Mouse (Mus musculus): ENCODE data around the gene Ly6g6d. TPM values are rescaled to one million over a fixed set of nuclear protein-coding genes. Genes with fewer than 3 reads are reported as not detected.
A peak's percentile ranks its signal among the peaks of the same experiment; 100 is the strongest.
"Not testable (repeated sequence)": the region's sequence is repeated elsewhere in the genome, so short reads cannot be mapped to it uniquely, and the experiment has no call there.

Ly6g6d gene
- total RNA-seq, 2 experiments from 2014 or later, result not detected

GRCm38 (mm10) chr17:35049561-35050016, 28.3 kb downstream of the Ly6g6d start, which contains the start of gene Clic1:
TSS of gene Clic1 (plus strand) at chr17:35049966.
- peak; percentile 19 for ATAC-seq (ENCODE audit: poor library complexity, severe bottlenecking)

- no peak for ATAC-seq (ENCODE audit: poor library complexity, severe bottlenecking)
These were observed 28.9 kb downstream of the Ly6g6d start for GRCm38 (mm10) chr17:35048932-35049440.

- ATAC-seq (ENCODE audit: poor library complexity, severe bottlenecking), result 0 out of 2 replicates have a peak, but pooled peaks have one; percentile 9
These were observed 29.5 kb downstream of the Ly6g6d start for GRCm38 (mm10) chr17:35048149-35048931.

GRCm38 (mm10) chr17:35047688-35048087, 30.2 kb downstream of the Ly6g6d start:
- ATAC-seq (ENCODE audit: poor library complexity, severe bottlenecking), result no peak

- peak; percentile 75 for ATAC-seq (ENCODE audit: poor library complexity, severe bottlenecking)
These were observed 31.0 kb downstream of the Ly6g6d start, which contains the start of gene Msh5 for GRCm38 (mm10) chr17:35046681-35047455. TSS of gene Msh5 (minus strand) at chr17:35046745.

DNA sequence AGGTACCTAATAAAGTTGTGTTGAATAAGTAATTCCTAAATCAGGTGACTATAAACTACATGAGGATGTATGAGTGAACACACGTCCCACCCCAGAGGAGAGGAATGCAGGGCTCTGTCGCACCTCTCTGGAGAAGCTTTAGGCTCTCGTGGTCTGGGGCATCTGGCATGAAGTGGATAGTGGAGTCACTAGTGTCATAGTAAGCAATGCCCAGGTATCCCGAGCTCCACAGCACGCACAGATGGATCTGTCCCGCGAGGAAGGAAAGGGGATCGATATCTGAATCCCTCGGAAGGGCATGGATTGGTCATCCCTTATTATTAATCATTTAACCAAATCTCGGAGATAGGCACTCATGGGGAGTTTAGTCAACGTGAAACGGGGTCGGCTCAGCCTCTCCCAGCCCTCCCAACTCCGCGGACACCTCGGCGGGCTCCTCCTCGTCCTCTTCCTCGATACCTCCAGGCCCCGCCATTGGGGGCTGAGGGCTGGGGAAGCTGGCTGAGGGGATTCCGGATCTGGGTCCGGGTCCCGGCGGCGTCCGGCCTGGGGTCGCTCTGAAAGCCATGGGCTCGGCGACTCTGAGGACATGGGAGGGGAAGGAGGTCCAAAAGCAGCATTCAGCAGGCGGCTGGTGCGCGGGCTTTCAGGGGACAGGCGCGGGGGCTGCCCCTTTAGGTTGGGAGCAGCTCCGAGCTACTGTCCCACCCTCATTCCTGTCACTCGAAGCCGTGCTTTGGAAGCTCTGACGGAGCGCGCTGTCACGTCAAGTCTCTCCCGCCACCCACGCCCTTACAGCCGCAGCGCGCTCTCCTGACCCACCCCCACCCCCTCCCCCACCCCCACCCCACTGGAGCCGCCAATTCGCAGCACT, 31.8 kb downstream of the Ly6g6d start:
- ATAC-seq (ENCODE audit: poor library complexity, severe bottlenecking), result no peak

GRCm38 (mm10) chr17:35044904-35045806, 32.7 kb downstream of the Ly6g6d start:
- no peak for ATAC-seq (ENCODE audit: poor library complexity, severe bottlenecking)

- ATAC-seq (ENCODE audit: poor library complexity, severe bottlenecking), result no peak
These were observed 34.1 kb downstream of the Ly6g6d start for GRCm38 (mm10) chr17:35043794-35044193.

DNA sequence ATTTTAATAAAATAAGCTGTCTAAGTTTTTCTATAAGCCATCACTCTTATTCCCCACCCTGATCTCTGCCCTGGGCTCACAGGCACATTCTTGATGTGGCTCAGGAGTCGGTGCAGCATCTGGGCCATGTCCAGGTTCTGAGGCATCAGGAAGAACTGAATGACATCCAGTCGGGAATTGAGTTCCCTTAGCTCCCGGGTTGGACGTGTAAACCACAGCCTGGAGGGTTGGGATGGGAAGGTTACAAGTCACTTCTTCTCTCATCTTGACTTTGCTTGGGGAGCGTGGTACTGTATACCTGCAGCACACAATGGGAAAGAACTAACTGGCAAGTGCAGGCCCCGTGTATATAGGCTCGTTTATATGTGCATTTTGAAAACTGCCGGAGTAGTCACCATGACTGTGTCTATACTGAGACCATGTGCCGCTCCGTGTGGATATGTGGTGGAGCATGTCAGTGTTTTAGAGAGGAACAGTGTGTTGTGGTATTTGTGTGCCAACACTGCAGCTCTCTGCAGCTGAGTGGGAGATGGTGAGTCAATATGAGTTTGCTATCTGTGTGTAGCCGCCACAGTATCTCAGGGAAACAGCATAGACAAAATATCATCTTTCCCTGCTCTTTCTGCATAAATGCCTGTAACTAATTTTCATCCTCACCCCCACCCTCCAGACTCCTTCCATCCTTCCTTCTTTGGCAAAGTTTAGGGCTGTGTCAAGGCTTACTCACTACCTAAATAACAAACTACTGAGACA, 38.6 kb downstream of the Ly6g6d start:
- no peak for ATAC-seq (ENCODE audit: poor library complexity, severe bottlenecking)

GRCm38 (mm10) chr17:35034896-35035295, 43.0 kb downstream of the Ly6g6d start:
- no peak for ATAC-seq (ENCODE audit: poor library complexity, severe bottlenecking)

GRCm38 (mm10) chr17:35033703-35034102, 44.2 kb downstream of the Ly6g6d start:
- not testable (repeated sequence) for ATAC-seq (ENCODE audit: poor library complexity, severe bottlenecking)

- no peak for ATAC-seq (ENCODE audit: poor library complexity, severe bottlenecking)
These were observed 45.5 kb downstream of the Ly6g6d start for GRCm38 (mm10) chr17:35032323-35032870.

DNA sequence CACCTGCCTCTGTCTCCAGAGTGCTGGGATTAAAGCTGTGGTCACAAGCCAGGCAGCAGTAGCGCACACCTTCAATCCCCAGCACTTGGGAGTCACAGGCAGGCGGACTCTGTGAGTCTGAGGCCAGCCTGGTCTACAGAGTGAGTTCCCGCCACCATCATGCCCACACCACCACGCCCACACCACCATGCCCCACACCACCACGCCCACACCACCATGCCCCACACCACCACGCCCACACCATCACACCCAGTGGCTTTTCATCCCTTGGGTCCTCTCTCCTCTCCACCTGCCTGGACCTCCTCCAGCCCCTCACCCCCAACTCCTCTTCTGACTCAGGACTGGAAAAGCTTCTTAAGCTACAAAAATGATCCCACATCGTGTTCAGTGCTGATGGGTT, 46.0 kb downstream of the Ly6g6d start:
- ATAC-seq (ENCODE audit: poor library complexity, severe bottlenecking), result no peak

DNA sequence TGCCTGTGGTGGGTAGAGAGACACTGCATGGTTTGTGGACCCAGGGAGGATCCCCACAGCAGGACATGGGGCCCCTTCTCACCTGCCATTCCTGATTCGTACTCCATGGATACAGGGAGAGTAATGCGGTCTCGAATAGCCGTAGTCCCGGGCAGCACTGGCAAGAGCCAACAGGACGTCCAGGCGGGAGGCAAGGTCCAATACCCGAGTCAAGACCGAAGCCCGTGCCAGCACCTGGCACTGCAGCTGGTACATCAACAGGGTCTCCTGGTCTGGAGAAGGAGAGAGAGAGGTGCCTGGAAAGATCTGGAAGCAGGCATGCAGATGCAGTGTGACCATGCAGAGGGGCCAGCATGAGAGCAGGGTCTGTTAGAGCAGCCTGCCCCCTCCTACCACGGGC, 46.6 kb downstream of the Ly6g6d start:
- no peak for ATAC-seq (ENCODE audit: poor library complexity, severe bottlenecking)

DNA sequence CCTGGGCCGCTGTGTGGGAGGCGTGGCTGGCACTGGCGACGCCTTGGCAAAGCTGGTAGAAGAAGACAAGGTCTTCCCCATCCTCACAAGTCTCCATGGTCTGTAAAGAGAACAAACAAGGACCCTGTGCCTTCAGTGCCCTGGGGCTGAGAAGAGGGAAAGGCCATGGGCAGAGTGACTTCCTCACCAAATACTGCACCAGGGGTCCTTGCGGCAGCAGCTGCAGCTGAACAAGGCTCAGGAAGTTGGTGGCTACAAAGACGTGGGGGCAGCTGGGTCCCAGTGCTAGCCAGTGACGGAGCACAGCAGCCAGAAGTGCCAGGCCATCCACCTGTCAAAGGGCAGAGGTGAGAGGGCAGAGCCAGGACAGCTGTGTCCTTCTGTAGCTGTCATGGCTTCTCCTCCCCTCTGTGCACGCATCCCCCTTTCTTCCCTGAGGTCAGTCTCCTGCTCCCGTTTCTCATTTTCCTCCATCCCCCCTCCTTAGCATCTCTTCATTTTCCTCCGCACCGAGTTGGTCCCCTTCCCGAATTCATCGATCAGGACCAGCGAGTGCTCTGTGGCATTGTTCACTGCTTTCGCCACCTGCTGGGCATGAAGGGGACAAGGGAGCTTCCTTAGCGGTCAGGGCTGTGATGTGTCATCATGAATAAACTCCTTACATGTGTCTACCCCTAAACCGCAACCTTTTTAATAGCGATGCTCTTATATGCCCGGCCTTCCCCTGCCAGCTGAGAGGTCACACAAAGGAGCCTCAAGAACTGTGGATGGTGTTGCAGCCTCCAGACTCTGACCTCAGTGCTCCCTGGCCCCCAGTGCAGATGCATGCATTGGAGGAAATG, 48.0 kb downstream of the Ly6g6d start:
- peak; percentile 78 for ATAC-seq (ENCODE audit: poor library complexity, severe bottlenecking)

- no peak for ATAC-seq (ENCODE audit: poor library complexity, severe bottlenecking)
These were observed 49.5 kb downstream of the Ly6g6d start for GRCm38 (mm10) chr17:35028315-35028714.

- ATAC-seq (ENCODE audit: poor library complexity, severe bottlenecking), result no peak
These were observed 50.4 kb downstream of the Ly6g6d start, which contains the start of gene Sapcd1 for GRCm38 (mm10) chr17:35027277-35028068. TSS of gene Sapcd1 (minus strand) at chr17:35028016.
